Mouse (Mus musculus): ENCODE measurements at regions not wholly inside any gene's neighbourhood (a gene's known extent, or its start where the extent isn't known, plus 50 kb on each side); places are given as distances from the start of the nearest gene placed in this dataset.

DNA sequence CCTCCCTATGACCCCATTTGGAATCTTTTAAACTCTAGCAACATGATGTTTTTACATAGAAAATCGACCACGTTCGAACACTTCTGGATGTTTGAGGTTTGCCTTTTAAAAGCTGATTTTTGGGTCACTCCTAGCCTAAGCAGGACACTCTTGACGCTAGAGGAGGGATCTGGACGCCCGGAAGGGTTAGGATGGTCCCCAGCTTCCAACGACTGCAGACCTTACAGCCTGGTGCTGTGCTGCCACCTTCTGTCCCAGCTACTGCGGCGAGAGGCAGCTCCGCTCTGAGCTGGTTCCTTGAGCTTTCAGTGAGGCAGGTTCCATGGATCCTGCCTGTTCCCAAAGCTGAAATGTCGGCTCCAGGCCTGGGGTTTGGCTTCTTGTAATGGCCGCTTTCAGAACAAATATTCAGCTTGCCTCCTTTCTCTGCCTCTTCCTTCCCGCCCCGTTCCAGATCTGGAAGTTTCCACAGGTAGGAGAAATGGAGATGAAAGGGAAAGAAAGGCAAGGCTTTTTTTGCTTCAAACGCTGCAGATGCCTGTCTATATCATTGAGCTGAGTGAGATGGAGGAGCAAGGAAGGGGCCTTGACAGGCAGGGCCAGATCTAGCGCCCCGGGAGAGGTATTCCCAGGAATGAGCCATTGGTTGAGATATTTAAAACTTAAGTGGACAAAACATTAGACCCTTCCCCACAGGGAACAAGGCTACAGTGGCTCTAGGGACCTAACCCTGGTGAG lies 152.7 kb upstream of the Habp2 start:
- peak; percentile 26; the same call in 1 of the 2 replicates for TF ChIP-seq CTCF (IDR thresholded peaks at IDR 0.05; ENCODE audit: extremely low read depth, insufficient read depth, insufficient read length, insufficient replicate concordance)
- no peak for TF ChIP-seq POLR2A (IDR thresholded peaks at IDR 0.05; ENCODE audit: low read depth, low read length)
